Mouse (Mus musculus) heart, postnatal 36 days (tissue): ENCODE data around the gene Kcna7. TPM values are rescaled to one million over a fixed set of nuclear protein-coding genes. Genes with fewer than 3 reads are reported as not detected.

ENCODE experiments used
- DNase-seq, 2 experiments: peaks; one replicate each; pipeline ENCODE4 v3.0.0; 2021 to 2022
- intact Hi-C: fragments of 180-260 bp; cut with DNase I; formaldehyde crosslinking; loops from one replicate; pipeline ENCODE4 v1.15.1; 2025
- total RNA-seq, 2 experiments: library from RNA; stranded (reverse); gene quantifications; 2 replicates each; pipeline ENCODE4 v1.2.3; 2021

Kcna7 gene
- total RNA-seq, 2 experiments from 2014 or later, result 4.5 to 5.8 TPM

DNA sequence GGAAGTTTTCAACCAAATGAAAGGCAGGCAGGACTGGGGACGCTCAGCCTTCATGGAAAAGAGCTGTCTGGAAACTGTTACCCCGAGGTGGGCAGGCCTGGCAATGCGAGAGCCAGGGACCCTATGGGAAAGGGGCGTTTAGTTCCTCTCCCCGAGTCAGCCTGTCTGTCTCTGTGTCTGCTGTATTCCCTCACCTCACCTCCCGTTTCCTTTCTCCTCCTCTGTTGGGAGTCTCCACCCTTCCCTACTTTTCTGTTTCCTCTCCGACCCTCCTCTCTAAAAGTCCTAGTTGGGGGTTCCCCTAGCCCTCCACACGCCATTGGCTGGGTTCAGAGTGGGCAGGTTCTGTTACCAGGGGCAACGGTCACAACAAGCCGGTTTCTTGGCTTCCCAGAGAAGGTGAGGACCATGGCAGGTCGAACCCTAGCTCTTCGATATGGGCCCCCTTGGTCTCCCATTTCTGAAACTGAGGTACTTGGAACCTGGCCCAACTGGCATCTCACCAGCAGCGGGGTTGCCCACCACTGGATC, 12.6 kb downstream of the Kcna7 start:
- no peak for DNase-seq
- intact Hi-C loops, result no loop called here

DNA sequence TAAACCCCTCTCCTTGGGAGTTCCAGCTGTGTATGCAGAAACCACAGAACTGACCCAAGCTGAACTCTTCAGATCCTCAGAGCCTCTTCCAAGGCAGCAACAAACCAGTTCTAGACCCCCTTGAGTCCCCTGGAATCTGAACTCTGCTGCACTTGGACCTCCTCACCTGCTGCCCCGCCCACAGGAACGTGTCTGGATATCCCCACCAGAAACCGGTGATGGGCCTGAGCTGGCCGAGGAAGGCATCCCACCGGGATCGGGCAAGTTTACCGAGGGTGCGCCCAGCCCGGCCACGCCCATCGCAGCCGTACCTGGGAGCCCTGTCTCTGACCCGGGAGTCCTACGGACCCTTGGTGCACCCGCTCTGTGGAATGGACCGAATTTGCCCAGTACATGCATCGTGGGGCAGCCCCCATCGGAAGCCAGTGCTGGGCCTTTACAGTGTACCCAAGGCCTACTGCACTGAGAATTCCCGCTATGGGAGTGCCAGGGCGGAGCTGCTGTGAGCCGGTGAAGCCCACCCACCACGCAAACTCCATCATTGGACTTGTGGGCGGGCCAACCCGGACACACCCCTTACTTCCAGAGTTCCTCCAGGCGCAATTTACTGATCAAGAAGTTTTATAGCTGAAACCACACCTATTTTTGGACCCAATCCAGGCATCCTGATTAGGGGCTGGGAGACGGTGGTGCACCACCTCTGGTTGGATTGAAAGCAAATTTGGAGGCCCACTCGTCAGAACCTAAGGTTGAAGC, 14.6 kb downstream of the Kcna7 start:
- intact Hi-C loops, result no loop called here

DNA sequence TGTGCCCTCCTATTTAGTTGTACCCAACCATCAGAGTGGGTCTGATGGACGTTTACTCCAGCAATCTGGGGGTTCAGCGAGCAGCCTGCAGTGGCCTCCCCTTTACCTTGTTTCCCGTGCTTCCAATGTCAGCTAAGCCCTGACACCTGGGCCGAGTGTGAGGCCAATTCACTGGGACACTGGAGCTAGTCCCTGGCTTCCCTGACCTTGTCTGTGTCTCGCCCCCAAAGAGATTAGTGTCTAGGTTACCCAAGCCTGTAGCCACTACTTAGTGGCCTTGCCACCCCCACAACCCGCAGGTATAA, 15.1 kb downstream of the Kcna7 start, which contains the start of gene Lhb:
Gene Lhb, plus strand, starts transcription at position 206 of the 305 bp plus-strand sequence.
- no peak for DNase-seq
- intact Hi-C loops, result no loop called here

More for the DNA sequence above, 14.6 kb downstream of the Kcna7 start:
- DNase-seq, result no peak

DNA sequence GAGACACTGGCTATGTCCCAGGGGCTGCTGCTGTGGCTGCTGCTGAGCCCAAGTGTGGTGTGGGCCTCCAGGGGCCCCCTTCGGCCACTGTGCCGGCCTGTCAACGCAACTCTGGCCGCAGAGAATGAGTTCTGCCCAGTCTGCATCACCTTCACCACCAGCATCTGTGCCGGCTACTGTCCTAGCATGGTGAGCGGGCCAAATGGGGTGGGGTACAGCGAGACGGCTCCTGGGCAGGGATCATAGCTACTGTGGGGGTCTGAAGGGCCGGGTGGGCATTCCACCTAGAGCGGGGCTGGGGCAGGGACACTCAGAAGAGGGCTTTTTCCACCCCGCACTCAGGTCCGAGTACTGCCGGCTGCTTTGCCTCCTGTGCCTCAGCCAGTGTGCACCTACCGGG, 15.7 kb downstream of the Kcna7 start:
- intact Hi-C loops, result no loop called here
- DNase-seq, result no peak

DNA sequence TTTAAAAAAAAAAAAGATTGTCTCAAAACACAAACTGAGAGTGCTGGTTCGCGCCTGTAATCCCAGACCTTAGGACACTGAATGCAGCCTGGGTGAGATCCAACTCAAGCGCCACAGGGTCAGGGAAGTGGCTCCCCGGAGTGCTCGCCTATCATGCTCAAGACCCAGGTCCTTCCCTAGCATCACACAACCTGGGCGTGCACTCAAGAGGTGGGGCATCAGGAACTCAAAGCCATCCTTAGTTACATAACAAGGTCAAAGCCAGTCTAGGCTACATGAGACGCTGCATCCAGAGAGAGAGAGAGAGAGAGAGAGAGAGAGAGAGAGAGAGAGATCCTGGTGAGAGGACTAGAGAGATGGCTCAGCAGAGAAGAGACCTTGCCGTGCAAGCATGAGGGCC, 21.1 kb downstream of the Kcna7 start:
- intact Hi-C loops, result no loop called here
- no peak for DNase-seq

DNA sequence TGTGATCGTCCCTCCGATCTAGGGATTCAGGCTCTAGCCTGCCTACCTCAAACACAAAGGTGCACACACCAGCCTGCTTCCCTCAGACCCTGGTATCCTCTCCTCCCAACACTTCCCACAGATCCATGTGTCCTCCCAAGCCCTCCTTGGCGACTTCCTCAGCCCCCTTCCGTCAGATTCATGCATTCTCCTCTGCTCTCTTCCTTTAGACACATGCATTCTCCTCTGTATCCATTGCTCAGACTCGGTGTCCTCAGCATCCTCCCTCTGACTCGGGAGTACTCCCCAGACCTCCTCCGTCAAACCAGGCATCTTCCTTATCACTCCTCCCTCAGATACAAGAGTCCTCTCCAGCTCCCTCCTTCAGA, 28.4 kb downstream of the Kcna7 start:
- intact Hi-C loops, result loop anchor here (2.0 to 5.0 kb wide), 2 partner anchors 27 to 37 kb away; partner anchors contain the start of gene Snrnp70

DNA sequence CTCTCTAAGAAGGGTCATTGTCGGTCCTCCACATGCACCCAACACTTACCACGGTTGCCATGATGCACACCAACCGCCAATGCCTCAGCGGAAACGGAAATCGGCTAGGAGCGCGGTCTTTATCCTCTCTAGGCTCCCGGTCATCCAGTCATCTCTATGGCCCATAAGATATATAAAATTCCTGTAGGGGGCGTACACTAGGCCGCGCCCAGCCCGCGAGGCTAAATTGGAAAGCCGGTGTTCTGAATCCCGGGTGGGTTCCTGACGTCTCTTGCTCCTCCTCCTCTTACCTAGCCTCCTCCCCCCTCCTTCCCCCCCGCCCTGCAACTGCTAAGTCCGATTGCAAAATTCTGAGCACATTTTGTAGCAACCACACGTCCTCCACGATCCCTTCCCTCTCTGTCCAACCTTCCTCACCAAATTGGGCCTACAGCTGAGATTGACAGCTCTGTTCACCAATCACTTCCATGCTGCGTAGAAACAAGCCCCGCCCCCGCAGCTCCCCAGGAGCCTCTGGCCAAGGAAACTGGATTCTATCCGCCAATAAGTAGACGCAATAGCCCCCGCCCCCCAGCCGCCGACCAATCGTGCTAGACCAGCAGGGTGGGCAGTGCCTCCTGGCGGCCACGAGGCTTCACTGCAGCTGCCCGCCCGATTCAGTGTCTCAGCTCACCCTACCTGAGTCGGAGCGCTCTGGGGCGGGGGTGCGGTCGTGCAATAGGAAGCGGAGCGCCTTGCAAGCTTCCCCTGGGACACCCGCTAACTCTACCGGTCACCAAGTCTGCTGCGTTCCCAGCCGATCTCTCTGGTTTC, 29.0 kb downstream of the Kcna7 start, which contains the start of gene Gys1:
Gene Gys1, plus strand, starts transcription at position 642 of the 813 bp plus-strand sequence.
- DNase-seq, result peak; percentile 99 to 100
- intact Hi-C loops, result loop anchor here (5.0 kb wide), 1 partner anchor 37 kb away; the partner anchor contains the start of gene Snrnp70

More for the DNA sequence above, 28.4 kb downstream of the Kcna7 start:
- no peak for DNase-seq

DNA sequence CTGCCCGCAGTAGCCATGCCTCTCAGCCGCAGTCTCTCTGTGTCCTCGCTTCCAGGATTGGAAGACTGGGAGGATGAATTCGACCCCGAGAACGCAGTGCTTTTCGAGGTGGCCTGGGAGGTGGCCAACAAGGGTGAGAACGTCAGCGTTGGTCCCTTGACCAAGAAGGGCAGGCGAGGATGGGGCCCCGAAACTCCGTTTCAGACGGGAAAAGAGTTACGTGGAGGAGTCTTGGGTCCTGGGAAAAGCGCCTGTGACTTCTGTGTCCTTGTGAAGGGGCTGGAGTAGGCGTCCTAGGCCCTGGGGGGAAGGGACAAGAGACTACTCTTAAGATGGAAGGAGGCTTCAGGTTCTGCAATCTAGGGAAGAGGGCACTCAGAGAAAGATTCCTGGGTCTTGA, 29.6 kb downstream of the Kcna7 start:
- intact Hi-C loops, result no loop called here

DNA sequence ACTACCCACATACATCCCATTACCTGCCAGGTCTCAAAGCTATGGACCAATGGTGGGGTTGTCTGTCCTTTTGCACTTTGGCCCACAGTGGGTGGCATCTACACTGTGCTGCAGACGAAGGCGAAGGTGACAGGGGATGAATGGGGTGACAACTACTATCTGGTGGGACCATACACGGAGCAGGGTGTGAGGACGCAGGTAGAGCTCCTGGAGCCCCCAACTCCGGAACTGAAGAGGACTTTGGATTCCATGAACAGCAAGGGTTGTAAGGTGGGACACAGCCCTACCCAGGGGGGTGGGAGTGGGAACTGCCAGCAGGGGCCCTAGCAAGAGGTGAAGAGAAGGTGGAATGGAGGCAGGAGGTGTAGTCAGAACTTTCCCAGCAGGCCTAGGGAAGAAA, 31.0 kb downstream of the Kcna7 start:
- intact Hi-C loops, result no loop called here
- DNase-seq, result no peak

More for the DNA sequence above, 29.6 kb downstream of the Kcna7 start:
- DNase-seq, result no peak

DNA sequence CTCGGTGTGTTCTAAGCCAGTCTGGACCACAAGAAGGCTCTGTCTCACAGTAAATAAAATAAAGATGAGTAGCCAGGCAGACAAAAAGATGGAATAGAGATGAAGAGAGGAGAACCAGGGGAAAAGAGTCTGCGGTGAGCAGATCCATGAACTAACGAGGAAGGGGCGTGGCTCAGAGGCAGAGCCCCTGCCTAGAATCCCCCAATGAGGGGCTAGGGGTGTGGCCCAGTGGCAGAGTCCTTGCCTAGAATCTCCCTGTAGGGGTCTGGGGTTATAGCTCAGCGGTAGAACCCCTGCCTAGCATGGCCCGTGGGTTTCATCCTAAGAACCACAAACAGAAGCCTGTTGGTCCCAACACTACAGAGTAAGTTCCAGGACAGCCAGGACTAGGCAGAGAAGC, 31.6 kb downstream of the Kcna7 start:
- intact Hi-C loops, result no loop called here
- no peak for DNase-seq

DNA sequence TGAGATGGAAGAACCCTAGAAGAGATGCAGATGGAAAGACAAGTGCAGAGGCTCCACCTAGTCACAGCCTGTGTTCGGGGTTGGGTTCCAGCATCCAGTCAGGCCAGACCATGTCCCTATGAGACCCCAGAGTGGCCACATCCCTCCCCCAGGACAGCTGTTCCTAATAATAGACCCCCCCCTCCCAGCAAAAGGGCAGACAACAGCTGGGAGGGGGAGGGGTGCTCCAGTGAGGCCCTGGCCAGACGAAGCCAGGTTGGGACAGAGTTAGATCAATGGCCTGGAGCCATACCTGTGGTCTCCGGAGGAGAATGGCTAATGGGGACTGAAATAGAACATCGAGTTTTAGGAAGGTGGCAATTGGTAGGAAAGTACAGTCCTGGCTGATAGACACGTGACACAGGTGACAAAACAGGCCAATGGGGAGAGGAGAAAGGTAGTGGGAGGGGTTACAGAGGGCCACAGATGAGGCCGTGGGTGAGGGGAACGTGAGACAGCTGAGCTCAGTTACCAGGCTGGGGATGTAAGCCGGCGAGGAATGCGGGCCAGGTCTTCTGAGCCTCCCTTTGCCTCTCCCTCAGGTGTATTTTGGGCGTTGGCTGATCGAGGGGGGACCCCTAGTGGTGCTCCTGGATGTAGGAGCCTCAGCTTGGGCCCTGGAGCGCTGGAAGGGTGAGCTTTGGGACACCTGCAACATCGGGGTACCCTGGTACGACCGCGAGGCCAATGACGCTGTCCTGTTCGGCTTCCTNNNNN, 32.2 kb downstream of the Kcna7 start, which contains the start of gene Ruvbl2:
Gene Ruvbl2, minus strand, starts transcription at position 576 of the 756 bp plus-strand sequence.
- intact Hi-C loops, result no loop called here
- no peak for DNase-seq

DNA sequence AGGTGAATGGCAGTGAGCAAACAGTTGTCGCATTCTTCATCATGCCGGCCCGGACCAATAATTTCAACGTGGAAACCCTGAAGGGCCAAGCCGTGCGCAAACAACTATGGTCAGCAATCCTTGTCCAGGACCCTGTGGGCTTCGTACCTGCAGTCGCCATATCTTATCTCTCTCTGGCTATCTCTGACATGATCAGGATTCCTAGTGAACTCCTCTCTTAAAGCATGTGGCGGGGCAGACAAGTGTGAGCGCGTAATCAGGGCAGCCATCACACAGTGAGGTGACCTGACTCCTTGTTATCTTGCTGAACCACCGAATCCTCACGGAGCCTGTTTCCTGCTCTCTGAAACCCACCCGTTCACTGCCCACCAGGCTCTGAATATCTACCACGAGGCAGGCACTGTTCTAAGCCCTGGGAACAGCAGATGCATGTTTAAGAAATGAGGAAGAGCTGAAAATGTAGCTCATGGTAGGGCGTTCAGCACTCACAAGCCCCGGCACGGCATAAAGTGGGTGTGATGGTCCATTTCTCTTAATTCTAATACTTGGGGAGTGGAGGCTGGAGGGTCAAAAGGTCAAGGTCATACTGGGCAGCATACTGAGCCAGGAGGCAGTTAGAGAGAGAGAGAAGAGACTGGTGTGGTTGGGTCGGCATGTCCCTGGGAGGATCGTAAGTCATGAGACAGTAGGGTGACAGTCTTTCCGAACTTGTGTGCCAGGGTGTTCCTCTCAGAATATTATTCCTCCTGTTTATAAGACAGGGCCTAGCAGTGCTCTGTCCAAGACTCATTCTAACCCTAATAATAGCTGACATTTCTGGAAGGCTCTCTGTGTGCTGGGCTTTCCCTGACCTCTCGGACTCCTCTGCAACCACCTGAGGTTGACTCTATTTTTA, 38.3 kb downstream of the Kcna7 start:
- intact Hi-C loops, result no loop called here
- DNase-seq, result no peak

DNA sequence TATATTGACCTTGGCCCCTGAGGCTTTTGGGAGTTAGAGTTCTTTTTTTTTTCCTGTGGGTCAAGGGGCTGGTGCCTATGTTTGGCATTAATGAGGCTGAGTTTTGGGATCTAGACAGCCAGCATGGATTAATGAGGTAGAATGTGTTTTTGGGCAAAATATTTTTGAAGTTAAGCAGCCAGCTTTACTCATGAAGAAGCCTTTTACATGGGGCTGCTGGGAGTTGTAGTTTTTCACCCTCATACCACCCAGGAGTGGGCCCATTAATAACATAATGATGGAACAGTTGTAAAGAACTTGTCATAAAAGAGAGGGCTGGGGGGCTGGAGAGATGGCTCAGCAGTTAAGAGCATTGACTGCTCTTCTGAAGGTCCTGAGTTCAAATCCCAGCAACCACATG, 41.1 kb downstream of the Kcna7 start:
- intact Hi-C loops, result no loop called here
- no peak for DNase-seq

DNA sequence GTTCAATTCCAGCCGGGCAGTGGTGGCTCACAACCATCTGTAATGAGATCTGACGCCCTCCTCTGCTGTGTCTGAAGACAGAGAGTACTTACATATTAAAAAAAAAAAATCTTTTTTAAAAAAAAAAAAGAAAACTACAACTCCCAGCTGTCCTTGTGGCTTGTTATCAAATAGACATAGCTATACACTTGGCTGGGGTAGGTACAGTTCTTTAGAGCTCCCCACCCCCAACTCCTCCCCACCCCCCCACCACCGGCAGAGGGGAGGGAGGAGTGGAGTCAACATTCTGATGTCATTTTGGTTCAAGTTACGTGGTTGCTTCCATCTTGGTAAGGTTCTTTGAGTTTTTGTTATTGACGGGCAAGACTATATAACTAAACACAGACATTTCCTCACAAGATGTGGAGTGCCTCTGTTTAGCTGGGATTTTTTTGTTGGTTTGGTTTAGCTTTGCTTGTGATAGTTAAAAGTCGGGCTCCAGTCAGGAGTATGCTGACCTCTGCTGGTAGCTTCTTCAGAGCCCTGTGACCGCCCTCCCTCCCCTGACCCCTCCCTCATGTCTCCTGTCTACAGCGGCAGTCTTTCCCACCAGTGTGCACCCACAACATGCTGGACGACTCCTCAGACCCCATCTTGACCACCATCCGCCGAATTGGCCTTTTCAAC, 42.0 kb downstream of the Kcna7 start:
- no peak for DNase-seq
- intact Hi-C loops, result no loop called here

DNA sequence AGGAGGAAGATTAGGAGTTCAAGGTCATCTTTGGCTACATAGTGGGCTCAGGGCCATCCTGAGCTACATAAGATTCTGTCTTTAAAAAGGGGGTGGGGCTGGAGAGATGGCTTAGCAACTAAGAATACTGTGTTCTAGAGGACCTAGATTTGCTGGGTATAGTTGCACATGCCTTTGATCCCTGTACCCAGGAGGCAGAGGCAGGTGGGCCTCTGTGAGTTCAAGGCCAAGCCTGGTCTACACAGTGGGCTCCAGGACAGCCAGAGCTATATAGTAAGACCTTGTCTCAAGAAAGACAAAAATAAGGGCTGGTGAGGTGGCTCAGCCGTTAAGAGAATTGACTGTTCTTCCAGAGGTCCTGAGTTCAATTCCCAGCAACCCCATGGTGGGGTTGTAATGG, 44.5 kb downstream of the Kcna7 start:
- no peak for DNase-seq
- intact Hi-C loops, result loop anchor here (2.0 kb wide), 1 partner anchor 111 kb away; no protein-coding TSS in a partner anchor

DNA sequence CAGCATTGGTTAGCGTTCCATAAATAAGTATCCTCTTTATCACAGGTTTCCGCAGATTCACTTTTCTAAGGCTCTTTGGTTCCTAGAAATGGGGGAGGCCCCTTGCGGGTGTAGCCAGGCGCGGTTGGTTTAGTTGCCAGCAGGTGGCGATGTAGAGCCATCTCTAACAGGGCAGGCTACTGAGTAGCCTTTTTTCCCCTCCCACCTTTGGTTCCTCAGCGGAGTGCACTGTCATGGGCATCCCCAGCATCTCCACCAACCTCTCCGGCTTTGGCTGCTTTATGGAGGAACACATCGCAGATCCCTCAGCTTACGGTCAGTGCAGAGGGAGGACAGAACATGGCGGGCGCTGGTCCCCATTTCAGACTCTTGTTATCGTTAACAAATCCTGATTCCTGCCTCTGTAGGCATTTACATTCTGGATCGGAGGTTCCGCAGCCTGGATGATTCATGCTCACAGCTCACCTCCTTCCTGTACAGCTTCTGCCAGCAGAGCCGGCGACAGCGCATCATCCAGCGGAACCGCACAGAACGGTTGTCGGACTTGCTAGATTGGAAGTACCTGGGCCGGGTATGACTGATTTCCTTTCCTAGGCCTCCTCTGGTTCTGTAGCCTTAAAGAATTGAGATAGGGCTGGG, 46.0 kb downstream of the Kcna7 start:
- intact Hi-C loops, result loop anchor here (2.0 kb wide), 1 partner anchor 109 kb away; no protein-coding TSS in a partner anchor
- peak; percentile 83 to 89 for DNase-seq

DNA sequence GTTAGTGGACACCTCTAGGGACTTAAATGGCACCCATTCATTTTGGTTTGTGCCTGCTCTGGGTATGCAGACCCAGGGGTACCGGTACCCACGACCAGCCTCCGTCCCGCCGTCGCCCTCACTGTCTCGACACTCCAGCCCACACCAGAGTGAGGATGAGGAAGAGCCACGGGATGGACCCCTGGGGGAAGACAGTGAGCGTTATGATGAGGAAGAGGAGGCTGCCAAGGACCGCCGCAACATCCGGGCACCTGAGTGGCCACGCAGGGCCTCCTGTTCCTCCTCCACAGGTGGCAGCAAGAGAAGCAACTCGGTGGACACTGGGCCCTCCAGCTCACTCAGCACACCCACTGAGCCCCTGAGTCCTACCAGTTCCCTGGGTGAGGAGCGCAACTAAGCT, 49.5 kb downstream of the Kcna7 start:
- intact Hi-C loops, result no loop called here
- DNase-seq, result no peak

DNA sequence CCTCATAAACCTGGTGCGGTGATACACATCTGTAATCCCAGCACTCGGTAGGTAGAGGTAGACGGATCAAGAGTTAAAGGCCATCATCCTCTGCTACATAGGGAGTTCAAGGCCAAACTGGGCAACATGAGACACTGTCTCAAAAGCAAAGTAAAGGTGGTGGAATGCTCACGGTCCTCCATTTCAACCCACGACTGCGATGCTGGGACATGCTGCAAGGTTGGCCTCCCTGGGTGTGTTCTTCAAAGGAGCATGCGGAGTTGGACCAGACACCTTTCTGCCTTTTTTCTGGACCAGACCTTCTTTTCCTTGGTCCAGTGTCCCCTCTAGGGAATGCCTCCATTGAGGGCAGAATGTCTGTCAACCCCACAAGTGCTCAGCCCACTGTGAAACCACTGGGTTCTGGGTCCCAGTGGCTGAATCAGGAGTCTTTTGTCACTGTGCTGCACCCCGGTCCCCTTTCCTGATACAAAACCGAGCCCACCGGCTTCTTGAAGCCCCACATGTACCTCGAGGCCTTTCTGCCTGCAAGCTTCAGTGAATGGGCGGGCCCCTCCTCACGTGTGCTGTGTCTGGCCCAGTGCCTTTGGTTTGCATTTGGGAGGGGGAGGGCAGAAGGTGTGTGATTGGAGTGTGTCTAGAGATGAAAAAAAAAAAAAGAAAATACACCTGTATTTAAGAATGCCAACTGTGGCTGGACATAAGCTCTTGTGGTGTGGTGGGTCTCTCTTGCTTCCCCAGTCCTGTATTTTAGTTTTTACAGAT, 50.7 kb downstream of the Kcna7 start:
- DNase-seq, result no peak
- intact Hi-C loops, result no loop called here
